Mouse (Mus musculus): ENCODE measurements around the gene Polr3e.

DNA sequence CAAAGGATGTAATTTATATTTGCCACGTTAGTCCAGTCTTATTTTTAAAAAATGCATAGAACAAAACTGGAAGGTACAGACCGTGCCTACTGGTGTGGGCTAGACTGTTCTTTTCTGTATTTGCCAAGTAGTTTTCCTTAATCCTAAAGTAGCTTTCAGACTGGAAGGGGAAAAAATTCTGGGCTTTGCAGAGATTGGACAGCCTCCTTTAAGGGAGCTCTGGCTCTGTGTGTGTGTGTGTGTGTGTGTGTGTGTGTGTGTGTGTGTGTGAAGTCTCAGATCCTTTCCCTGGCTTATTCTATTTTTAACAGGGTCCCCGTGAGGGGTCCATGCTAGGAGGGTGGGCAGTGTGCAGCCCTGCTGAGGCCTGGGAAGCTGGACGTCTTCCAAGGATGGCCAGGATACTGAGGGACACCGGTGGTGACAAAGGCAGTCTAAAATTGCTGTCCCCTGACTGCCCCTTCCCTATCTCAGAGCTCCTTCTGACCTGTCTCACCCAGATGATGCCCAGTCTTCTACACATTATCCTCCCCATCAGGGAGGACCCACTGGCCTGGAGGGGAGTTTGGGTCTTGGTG, 47.0 kb upstream of the Polr3e start:
- TF ChIP-seq CTCF (IDR thresholded peaks at IDR 0.05; ENCODE audit: borderline replicate concordance, insufficient read depth, low read depth, low read length), result no peak
- TF ChIP-seq POLR2A (IDR thresholded peaks at IDR 0.05; ENCODE audit: borderline replicate concordance, insufficient read depth, low read length), result no peak
